Mouse (Mus musculus) lung, adult 2 months (tissue): ENCODE results near the gene Qk.

Experiments
- CTCF ChIP-seq: fragments of 200-500 bp; IDR thresholded peaks from 2 replicates; pipeline ENCODE4 v1.5.1; 2011; ENCODE audit warnings: mild to moderate bottlenecking, low read length, control low read depth; ENCODE audit not compliant: insufficient read depth
- POLR2A ChIP-seq: fragments of 200-500 bp; IDR thresholded peaks from 2 replicates; pipeline ENCODE4 v1.6.1; 2011; ENCODE audit warnings: low read depth, mild to moderate bottlenecking, control low read depth, low read length, borderline replicate concordance; ENCODE audit errors: extremely low read depth

- TF ChIP-seq POLR2A (no peak), CTCF (no peak)
Measured at GRCm38 (mm10) chr17:10268468-10268867, 51.2 kb downstream of the Qk start.
